Mouse (Mus musculus) lung, postnatal 0 days (tissue): ENCODE data around the gene Zscan5b.

Experiments
- CTCF ChIP-seq: IDR thresholded peaks from 2 replicates; pipeline ENCODE4 v1.5.1; 2016; ENCODE audit warnings: antibody characterized with exemption, mild to moderate bottlenecking
- EP300 ChIP-seq: IDR thresholded peaks from 2 replicates; pipeline ENCODE4 v1.6.1; 2016; ENCODE audit warnings: antibody characterized with exemption, mild to moderate bottlenecking, control low read depth

DNA sequence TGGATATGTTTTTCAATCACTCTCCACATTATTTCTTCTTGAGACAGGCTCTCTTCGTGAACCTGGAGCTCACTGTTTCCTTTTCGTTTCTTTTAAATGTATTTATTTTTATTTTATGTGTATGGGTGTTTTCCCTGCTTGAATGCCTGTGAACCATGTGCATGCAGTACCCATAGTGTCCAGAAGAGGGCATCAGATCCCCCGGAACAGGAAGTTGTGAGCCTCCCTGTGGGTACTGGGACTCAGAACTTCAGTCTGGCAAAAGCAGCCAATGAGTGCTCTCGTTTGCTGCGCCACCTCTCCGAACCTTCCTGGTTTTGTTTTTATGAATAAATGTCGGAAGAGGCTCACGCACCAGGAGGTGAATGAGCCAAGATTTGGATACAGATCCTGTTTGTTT, 43.6 kb downstream of the Zscan5b start:
- peak; percentile 61 for TF ChIP-seq CTCF
- TF ChIP-seq EP300: no peak
